ENCODE assay signal across 18 mouse cellular contexts in the genomic region with DNA sequence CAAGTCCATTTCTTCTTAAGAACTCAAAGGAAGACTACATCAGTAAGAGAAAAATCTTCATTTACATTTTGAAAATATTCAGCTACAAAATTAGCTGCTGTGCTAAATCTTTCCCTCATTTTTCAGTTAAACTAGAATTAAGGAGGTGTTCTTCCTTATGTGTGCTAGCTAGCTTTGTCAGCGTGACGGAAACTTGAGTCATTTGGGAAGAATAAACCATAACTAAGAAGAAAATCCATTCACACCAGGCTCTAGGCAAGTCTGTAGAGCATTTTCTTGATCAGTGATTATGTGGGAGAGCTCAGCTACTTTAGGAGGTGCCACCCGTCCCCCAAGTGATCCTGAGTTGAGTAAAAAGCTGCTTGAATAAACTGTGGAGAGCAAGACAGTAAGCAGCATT.
"Had no signal": no experiment of that assay in that cellular context is flagged by ENCODE, and none has a peak within 500 bp of the region (broad histone marks: within the 10 kb centered on the region; RNA-seq: fewer than 3 reads in every experiment).

No protein-coding gene starts in this region.

- DNase-seq: forebrain, postnatal 0 days; gastrocnemius, adult 2 months; gastrocnemius, postnatal 10 days; gastrocnemius, postnatal 25 days; heart, adult 18-20 months; heart, postnatal 10 days; heart, postnatal 4 days; kidney, adult 18-20 months; kidney, adult 8-10 months; kidney, postnatal 10 days; kidney, postnatal 25 days; kidney, postnatal 4 days; liver; liver, embryonic 13.5 days had no signal

- ATAC-seq: forebrain, postnatal 0 days; hindbrain, embryonic 16.5 days; inflammation-experienced regulatory T-cells, adult 6 months; intestine, embryonic 15.5 days; intestine, postnatal 0 days had no signal
